8 mouse cellular contexts compared by ENCODE assay signal in the genomic region with DNA sequence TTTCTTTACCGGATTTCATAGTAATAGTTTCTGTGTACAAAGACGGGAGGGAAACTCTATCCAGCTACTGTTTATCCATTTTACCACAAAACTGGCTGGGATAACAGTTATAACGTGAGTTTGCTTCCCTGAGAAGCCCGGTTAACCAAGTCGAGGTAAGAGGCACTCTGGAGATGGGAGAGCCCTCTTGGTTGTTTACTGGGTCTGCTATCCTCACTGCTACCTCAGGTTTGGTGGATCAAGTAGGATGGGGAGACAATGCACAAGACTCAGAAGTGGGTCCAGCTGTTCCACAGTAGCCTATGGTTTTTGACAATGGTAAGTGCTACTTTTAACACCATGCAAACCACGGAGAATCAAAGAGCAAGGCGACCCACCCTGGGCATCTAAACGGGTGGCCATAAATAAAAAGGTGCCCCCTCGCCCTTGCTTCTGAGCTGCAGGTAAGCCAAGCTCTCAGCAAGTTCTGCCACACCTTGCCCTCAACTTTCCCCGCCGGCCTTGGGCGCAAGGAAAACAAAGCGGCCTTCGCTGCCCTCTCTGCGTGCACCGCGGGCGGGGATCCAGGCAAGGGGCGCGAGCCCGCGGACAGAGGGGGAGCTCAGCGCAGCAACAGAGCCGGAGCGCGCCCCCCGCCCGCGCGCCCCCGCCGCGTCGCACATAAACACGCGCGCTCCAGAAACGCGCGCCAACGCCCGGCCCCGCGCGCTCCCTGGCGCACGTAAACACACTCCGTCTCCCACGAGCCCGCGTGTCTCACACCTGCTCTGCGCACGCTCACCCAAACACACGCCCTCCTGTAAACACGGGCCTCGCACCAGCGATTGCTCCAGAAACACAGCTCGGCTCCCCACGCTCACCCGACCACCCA. TPM values are rescaled to one million over a fixed set of nuclear protein-coding genes. Genes with fewer than 3 reads are reported as not detected.
DNase-seq lines count a peak whose midpoint lies in the region; ATAC-seq lines count a peak whose summit lies in the region.

No protein-coding gene starts in this region.

- no peak for ATAC-seq in embryonic facial prominence, embryonic 15.5 days (ENCODE audit: insufficient number of reproducible peaks, low FRiP score, low TSS enrichment, low read depth)
- ATAC-seq in intestine, embryonic 16.5 days, result peak; percentile 1; the same call in 1 of the 2 replicates
- no peak for ATAC-seq in liver, embryonic 16.5 days (ENCODE audit: low read depth)

- peaks cover 19% of the 10 kb centered on the region for H3K4me1 ChIP-seq in embryonic facial prominence, embryonic 15.5 days
- peaks cover 9% of the 10 kb centered on the region; the same call in 1 of the 2 replicates for H3K4me1 ChIP-seq in intestine, embryonic 16.5 days (ENCODE audit: control insufficient read depth, insufficient read depth, low read length)
- peaks cover 3% of the 10 kb centered on the region for H3K4me1 ChIP-seq in liver, embryonic 16.5 days (ENCODE audit: control insufficient read depth, low read depth, low read length)

- peaks cover 31% of the 10 kb centered on the region for H3K27me3 ChIP-seq in embryonic facial prominence, embryonic 15.5 days
- peaks cover 30% of the 10 kb centered on the region for H3K27me3 ChIP-seq in intestine, embryonic 16.5 days (replicated peaks; ENCODE audit: control insufficient read depth, insufficient read depth, low read length)
- peaks cover 54% of the 10 kb centered on the region for H3K27me3 ChIP-seq in liver, embryonic 16.5 days (ENCODE audit: control insufficient read depth, insufficient read depth, low read depth, low read length)

- 3% methylated on average over 60 of the region's 60 CpGs for WGBS in embryonic facial prominence, embryonic 15.5 days
- WGBS in intestine, embryonic 16.5 days, result 3% methylated on average over 59 of the region's 60 CpGs
- 4% methylated on average over 60 of the region's 60 CpGs for WGBS in liver, embryonic 16.5 days (ENCODE audit: insufficient replicate concordance)

- H3K27ac ChIP-seq in embryonic facial prominence, embryonic 15.5 days (replicated peaks), result 0 out of 2 replicates have a peak overlapping the region, but pooled peaks have one; percentile 0
- 0 out of 2 replicates have a peak overlapping the region, but pooled peaks have one; percentile 14 for H3K27ac ChIP-seq in intestine, embryonic 16.5 days (ENCODE audit: low read length)
- no peak overlapping the region for H3K27ac ChIP-seq in liver, embryonic 16.5 days (ENCODE audit: low read length)

- H3K36me3 ChIP-seq in embryonic facial prominence, embryonic 15.5 days, result no peaks in the 10 kb centered on the region
- no peaks in the 10 kb centered on the region for H3K36me3 ChIP-seq in intestine, embryonic 16.5 days (ENCODE audit: control insufficient read depth, insufficient read depth, low read length)
- H3K36me3 ChIP-seq in liver, embryonic 16.5 days (ENCODE audit: control insufficient read depth, insufficient read depth), result no peaks in the 10 kb centered on the region

- H3K9me3 ChIP-seq in embryonic facial prominence, embryonic 15.5 days (replicated peaks), result no peaks in the 10 kb centered on the region
- no peaks in the 10 kb centered on the region for H3K9me3 ChIP-seq in intestine, embryonic 16.5 days (ENCODE audit: control insufficient read depth, low read length)
- no peaks in the 10 kb centered on the region for H3K9me3 ChIP-seq in liver, embryonic 16.5 days (replicated peaks; ENCODE audit: control insufficient read depth, low read length)

- H3K9ac ChIP-seq in embryonic facial prominence, embryonic 15.5 days, result peak overlapping the region; percentile 54
- H3K9ac ChIP-seq in intestine, embryonic 16.5 days (ENCODE audit: low read depth, low read length), result peak overlapping the region; percentile 71
- H3K9ac ChIP-seq in liver, embryonic 16.5 days (ENCODE audit: low read depth, low read length), result no peak overlapping the region

- DNase-seq in adrenal gland, adult 2 months, result peak; percentile 14
- DNase-seq in adrenal gland, postnatal 4 days (ENCODE audit: low spot score in 2 of 2), result no peak
- peak; percentile 37 for DNase-seq in ZHBTc4 (ENCODE audit: low read depth, low spot score)
- peak; percentile 59 for DNase-seq in right cerebral cortex, postnatal 14 days
- DNase-seq in spleen, postnatal 14 days (ENCODE audit: low spot score in 2 of 2), result no peak

- peak overlapping the region; percentile 100 for H3K4me2 ChIP-seq in embryonic facial prominence, embryonic 15.5 days (replicated peaks)
- H3K4me2 ChIP-seq in intestine, embryonic 16.5 days (ENCODE audit: low read depth, low read length), result peak overlapping the region; percentile 99
- peak overlapping the region; percentile 69; the same call in 1 of the 2 replicates for H3K4me2 ChIP-seq in liver, embryonic 16.5 days (ENCODE audit: low read depth, low read length)

- H3K4me3 ChIP-seq in embryonic facial prominence, embryonic 15.5 days (replicated peaks), result peak overlapping the region; percentile 69
- H3K4me3 ChIP-seq in intestine, embryonic 16.5 days (ENCODE audit: low read length), result peak overlapping the region; percentile 65
- H3K4me3 ChIP-seq in liver, embryonic 16.5 days (ENCODE audit: low read depth, low read length), result peak overlapping the region; percentile 50

RNA-seq across cellular contexts. Expression of gene Gm13090, which starts 18.0 kb away (rescaled TPM):
- total RNA-seq in adrenal gland, adult 2 months (2021), result not detected
- not detected in 2 replicates for polyA plus RNA-seq in adrenal gland, adult 2 months (2012; rRNA removed)
- total RNA-seq in adrenal gland, postnatal 4 days (2021), result not detected
- not detected in 2 replicates for polyA plus RNA-seq in embryonic facial prominence, embryonic 15.5 days (2015; fragmentation: Nextera tagmentation; extraction: Ambion mirVana)
- polyA plus RNA-seq in intestine, embryonic 16.5 days (2015; fragmentation: Nextera tagmentation; extraction: Ambion mirVana), result not detected in 2 replicates
- not detected in 2 replicates for polyA plus RNA-seq in liver, embryonic 16.5 days (2015; fragmentation: Nextera tagmentation; extraction: Ambion mirVana)

RNA-seq across cellular contexts. Expression of gene Vamp3, which starts 49.6 kb away (rescaled TPM):
- 10 to 100 TPM; 63.6 to 67.0 TPM for total RNA-seq in adrenal gland, adult 2 months (2021)
- 11.4 and 12.7 TPM in 2 replicates for polyA plus RNA-seq in adrenal gland, adult 2 months (2012; rRNA removed)
- 10 to 100 TPM; 90.2 to 93.8 TPM for total RNA-seq in adrenal gland, postnatal 4 days (2021)
- polyA plus RNA-seq in embryonic facial prominence, embryonic 15.5 days (2015; fragmentation: Nextera tagmentation; extraction: Ambion mirVana), result 121 and 123 TPM in 2 replicates
- 122 TPM in 2 replicates for polyA plus RNA-seq in intestine, embryonic 16.5 days (2015; fragmentation: Nextera tagmentation; extraction: Ambion mirVana)
- 29.9 and 32.5 TPM in 2 replicates for polyA plus RNA-seq in liver, embryonic 16.5 days (2015; fragmentation: Nextera tagmentation; extraction: Ambion mirVana)

Comparison
In these comparisons a context has a peak if more than half of its experiments do, and no peak if none do; other contexts are left out.
1. DNase-seq: peak in adrenal gland, adult 2 months (single experiment), ZHBTc4 (single experiment) and right cerebral cortex, postnatal 14 days (single experiment); none in adrenal gland, postnatal 4 days (0 of 2) and spleen, postnatal 14 days (0 of 2).
2. Peak in every context shown above with its lines, with median percentiles within 50 percentile points of each other: H3K4me2 ChIP-seq and H3K4me3 ChIP-seq.